Mouse (Mus musculus) MEL (cell line): Measurements from ENCODE around the gene Manba. TPM values are rescaled to one million over a fixed set of nuclear protein-coding genes. Genes with fewer than 3 reads are reported as not detected.

ENCODE experiments used
- DNase-seq: peaks from one replicate; pipeline ENCODE4 v3.0.0; 2011; ENCODE audit warnings: low read depth, low spot score
- H3K27ac ChIP-seq: 2 replicates; pipeline ENCODE4 v1.5.1; 2012; ENCODE audit warnings: low read depth, mild to moderate bottlenecking, control low read depth, low read length, moderate library complexity; ENCODE audit not compliant: control insufficient read depth
- H3K27me3 ChIP-seq, 2 experiments: fragments of 150-350 bp in 1 of 2; sonication (generic) in 1 of 2; 2 replicates each; pipeline ENCODE4 v1.6.1; 2012; ENCODE audit warnings: low read length in 2 of 2, mild to moderate bottlenecking in 2 of 2, improper control_type of control experiment in 1 of 2, moderate library complexity in 1 of 2; ENCODE audit not compliant: insufficient read depth in 2 of 2, control insufficient read depth in 1 of 2
- H3K36me3 ChIP-seq, 2 experiments: 2 replicates each; pipeline ENCODE4 v1.6.1; 2012 to 2014; ENCODE audit warnings: low read length in 2 of 2, improper control_type of control experiment in 1 of 2, inconsistent platforms in 1 of 2, mild to moderate bottlenecking in 1 of 2; ENCODE audit not compliant: insufficient read depth in 2 of 2, control insufficient read depth in 1 of 2
- H3K4me1 ChIP-seq, 2 experiments: fragments of 150-350 bp in 1 of 2; sonication (generic) in 1 of 2; 2 replicates each; pipeline ENCODE4 v1.6.1; 2012; ENCODE audit warnings: low read length in 2 of 2, improper control_type of control experiment in 1 of 2, mild to moderate bottlenecking in 1 of 2; ENCODE audit not compliant: insufficient read depth in 2 of 2, control insufficient read depth in 1 of 2
- H3K4me3 ChIP-seq, 2 experiments: fragments of 150-350 bp in 1 of 2; sonication (generic) in 1 of 2; 2 replicates each; pipeline ENCODE4 v1.5.1; 2012; ENCODE audit warnings: low read depth in 2 of 2, low read length in 2 of 2, mild to moderate bottlenecking in 2 of 2, moderate library complexity in 2 of 2, control low read depth in 1 of 2, improper control_type of control experiment in 1 of 2; ENCODE audit not compliant: control insufficient read depth in 1 of 2, insufficient read depth in 1 of 2
- H3K79me2 ChIP-seq: 2 replicates; pipeline ENCODE4 v1.6.1; 2012; ENCODE audit warnings: mild to moderate bottlenecking, low read length, moderate library complexity; ENCODE audit not compliant: control insufficient read depth, poor library complexity, insufficient read depth
- H3K9ac ChIP-seq: 2 replicates; pipeline ENCODE4 v1.6.1; 2012; ENCODE audit warnings: low read depth, mild to moderate bottlenecking, control low read depth, low read length, moderate library complexity; ENCODE audit not compliant: control insufficient read depth, poor library complexity, severe bottlenecking
- H3K9me3 ChIP-seq: fragments of 150-350 bp; sonication (generic); replicated peaks from 2 replicates; pipeline ENCODE4 v1.6.1; 2012; ENCODE audit warnings: mild to moderate bottlenecking, low read length, improper control_type of control experiment, moderate library complexity; ENCODE audit not compliant: insufficient read depth
- CHD1 ChIP-seq: IDR thresholded peaks from 2 replicates; pipeline ENCODE4 v1.6.1; 2012; ENCODE audit warnings: low read depth, mild to moderate bottlenecking, inconsistent platforms, low read length, improper control_type of control experiment
- CTCF ChIP-seq, 3 experiments: IDR thresholded peaks in 2 of 3; conservative IDR thresholded peaks in 1 of 3; 2 replicates each; pipeline ENCODE4 v1.5.1; 2011 to 2012; ENCODE audit warnings: low read length in 3 of 3, low read depth in 2 of 3, mild to moderate bottlenecking in 2 of 3, improper control_type of control experiment in 1 of 3, inconsistent platforms in 1 of 3, mixed read lengths in 1 of 3, moderate library complexity in 1 of 3; ENCODE audit not compliant: control insufficient read depth in 1 of 3, insufficient read depth in 1 of 3, poor library complexity in 1 of 3, severe bottlenecking in 1 of 3
- E2F4 ChIP-seq: IDR thresholded peaks from 2 replicates; pipeline ENCODE4 v1.6.1; 2011; ENCODE audit warnings: low read depth, low read length, improper control_type of control experiment, borderline replicate concordance
- EP300 ChIP-seq, 2 experiments: IDR thresholded peaks; 2 replicates each; pipeline ENCODE4 v1.6.1; 2011; ENCODE audit warnings: improper control_type of control experiment in 2 of 2, low read length in 2 of 2, low read depth in 1 of 2, mild to moderate bottlenecking in 1 of 2
- GATA1 ChIP-seq: IDR thresholded peaks from 2 replicates; pipeline ENCODE4 v1.6.1; 2011; ENCODE audit warnings: low read depth, low read length, improper control_type of control experiment
- HCFC1 ChIP-seq: IDR thresholded peaks from 2 replicates; pipeline ENCODE4 v1.6.1; 2012; ENCODE audit warnings: low read depth, mild to moderate bottlenecking, inconsistent platforms, low read length, improper control_type of control experiment, moderate library complexity
- JUND ChIP-seq: IDR thresholded peaks from 2 replicates; pipeline ENCODE4 v1.6.1; 2011; ENCODE audit warnings: low read depth, mild to moderate bottlenecking, improper control_type of control experiment, low read length
- MAX ChIP-seq: IDR thresholded peaks from 2 replicates; pipeline ENCODE4 v1.6.1; 2011; ENCODE audit warnings: low read length, improper control_type of control experiment
- MYB ChIP-seq: IDR thresholded peaks from 2 replicates; pipeline ENCODE4 v1.6.1; 2011; ENCODE audit warnings: mild to moderate bottlenecking, low read depth, low read length, improper control_type of control experiment
- MYC ChIP-seq: IDR thresholded peaks from 2 replicates; pipeline ENCODE4 v1.6.1; 2011; ENCODE audit warnings: low read depth, mild to moderate bottlenecking, low read length, improper control_type of control experiment, moderate library complexity
- NELFE ChIP-seq: IDR thresholded peaks from 2 replicates; pipeline ENCODE4 v1.6.1; 2011; ENCODE audit warnings: low read depth, low read length, improper control_type of control experiment
- NRF1 ChIP-seq: IDR thresholded peaks from 2 replicates; pipeline ENCODE4 v1.6.1; 2014; ENCODE audit warnings: low read depth, mild to moderate bottlenecking, inconsistent platforms, low read length, improper control_type of control experiment, moderate library complexity; ENCODE audit not compliant: poor library complexity, insufficient read depth, severe bottlenecking
- RAD21 ChIP-seq: IDR thresholded peaks from 2 replicates; pipeline ENCODE4 v1.6.1; 2011; ENCODE audit warnings: mild to moderate bottlenecking, low read depth, low read length, improper control_type of control experiment
- RCOR1 ChIP-seq: IDR thresholded peaks from 2 replicates; pipeline ENCODE4 v1.6.1; 2012; ENCODE audit warnings: low read depth, mild to moderate bottlenecking, inconsistent platforms, low read length, improper control_type of control experiment
- SIN3A ChIP-seq: IDR thresholded peaks from 2 replicates; pipeline ENCODE4 v1.6.1; 2012; ENCODE audit warnings: low read length, improper control_type of control experiment, inconsistent platforms
- SMC3 ChIP-seq: IDR thresholded peaks from 2 replicates; pipeline ENCODE4 v1.6.1; 2011; ENCODE audit warnings: low read depth, low read length, improper control_type of control experiment
- TAL1 ChIP-seq: IDR thresholded peaks from 2 replicates; pipeline ENCODE4 v1.6.1; 2012; ENCODE audit warnings: mild to moderate bottlenecking, inconsistent platforms, low read length, moderate library complexity, mixed read lengths
- TBP ChIP-seq: IDR thresholded peaks from 2 replicates; pipeline ENCODE4 v1.8.0; 2011; ENCODE audit warnings: low read depth, low read length, improper control_type of control experiment
- TCF12 ChIP-seq: IDR thresholded peaks from 2 replicates; pipeline ENCODE4 v1.6.1; 2014; ENCODE audit warnings: low read depth, mild to moderate bottlenecking, inconsistent platforms, low read length, improper control_type of control experiment, moderate library complexity
- UBTF ChIP-seq: IDR thresholded peaks from 2 replicates; pipeline ENCODE4 v1.6.1; 2012; ENCODE audit warnings: low read depth, mild to moderate bottlenecking, inconsistent platforms, low read length, improper control_type of control experiment, moderate library complexity, borderline replicate concordance; ENCODE audit not compliant: insufficient read depth
- USF1 ChIP-seq: IDR thresholded peaks from 2 replicates; pipeline ENCODE4 v1.6.1; 2014; ENCODE audit warnings: low read depth, mild to moderate bottlenecking, inconsistent platforms, low read length, improper control_type of control experiment, moderate library complexity
- USF2 ChIP-seq, 2 experiments: IDR thresholded peaks; 2 replicates each; pipeline ENCODE4 v1.6.1; 2011 to 2012; ENCODE audit warnings: improper control_type of control experiment in 2 of 2, low read length in 2 of 2, borderline replicate concordance in 1 of 2, inconsistent platforms in 1 of 2, low read depth in 1 of 2, mild to moderate bottlenecking in 1 of 2; ENCODE audit not compliant: insufficient read depth in 1 of 2
- ZC3H11A ChIP-seq: IDR thresholded peaks from 2 replicates; pipeline ENCODE4 v1.6.1; 2012; ENCODE audit warnings: low read depth, mild to moderate bottlenecking, inconsistent platforms, low read length, improper control_type of control experiment
- ZMIZ1 ChIP-seq: IDR thresholded peaks from 2 replicates; pipeline ENCODE4 v1.6.1; 2012; ENCODE audit warnings: low read depth, mild to moderate bottlenecking, inconsistent platforms, low read length, improper control_type of control experiment, moderate library complexity
- ZNF384 ChIP-seq: IDR thresholded peaks from 2 replicates; pipeline ENCODE4 v1.6.1; 2012; ENCODE audit warnings: low read depth, mild to moderate bottlenecking, inconsistent platforms, low read length, improper control_type of control experiment
- polyA plus RNA-seq, 2 experiments: library from polyadenylated mRNA; stranded (reverse) in 1 of 2; unstranded in 1 of 2; fragments of >175 nt in 1 of 2; fragments of >200 nt in 1 of 2; gene quantifications; 2 replicates each; pipeline versions ENCODE4 v1.2.1 to v1.2.4; 2012; ENCODE audit warnings: low replicate concordance in 2 of 2, low read depth in 1 of 2; ENCODE audit not compliant: insufficient read length in 2 of 2, insufficient read depth in 1 of 2, missing spikeins in 1 of 2
- total RNA-seq: library from RNA; depleted of rRNA; stranded (reverse); fragments of 300-350 nt; gene quantifications from 2 replicates; pipeline ENCODE4 v1.2.3, GENCODE M21; 2012

The Manba gene
- total and polyA plus RNA-seq, 3 experiments, result 8.1 to 10.6 TPM; not detected in 1

DNA sequence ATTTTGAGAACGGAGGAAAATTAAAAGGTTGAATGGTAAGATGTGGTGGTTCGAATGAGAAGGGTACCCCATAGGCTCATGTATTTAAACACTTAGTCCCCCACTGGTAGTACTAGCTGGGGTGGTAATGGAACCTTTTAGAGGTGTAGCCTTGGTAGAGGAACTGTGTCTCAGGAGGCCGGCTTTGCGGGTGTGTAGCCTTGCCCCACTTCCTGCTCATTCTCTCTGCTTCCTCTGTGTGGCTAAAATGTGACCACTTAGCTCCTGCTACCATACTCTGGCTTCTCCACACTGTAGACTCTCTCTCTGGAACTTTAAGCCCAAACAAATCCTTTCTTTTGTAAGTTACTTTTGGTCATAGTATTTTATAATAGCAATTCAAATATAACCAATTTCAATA is 79.9 kb downstream of the Manba start:
- Histone ChIP-seq H3K4me3 (no peak overlapping the region), H3K27me3 (no peaks in the 10 kb centered on the region), H3K4me1 (peaks cover 9 to 10% of the 10 kb centered on the region in 2 experiments), H3K9ac (no peak overlapping the region), H3K9me3 (no peaks in the 10 kb centered on the region)
- TF ChIP-seq TCF12, result no peak
- no peak for TF ChIP-seq ZNF384
- TF ChIP-seq TAL1, result no peak
- TF ChIP-seq HCFC1, result no peak
- TF ChIP-seq ZMIZ1, result no peak
- TF ChIP-seq CHD1, result no peak
- TF ChIP-seq RAD21, result no peak
- no peak for TF ChIP-seq TBP
- no peak for TF ChIP-seq JUND
- TF ChIP-seq GATA1, result no peak
- TF ChIP-seq ZC3H11A, result no peak
- TF ChIP-seq NELFE, result no peak
- no peak for TF ChIP-seq CTCF (IDR thresholded peaks at IDR 0.05 in 2 of 3, conservative IDR thresholded peaks at IDR 0.05 in 1 of 3; ENCODE audit: control insufficient read depth in 1 of 3, insufficient read depth in 1 of 3, low read depth in 2 of 3, low read length in 3 of 3, poor library complexity in 1 of 3, severe bottlenecking in 1 of 3)
- TF ChIP-seq USF2 (IDR thresholded peaks at IDR 0.05; ENCODE audit: borderline replicate concordance in 1 of 2, insufficient read depth in 1 of 2, low read depth in 1 of 2, low read length in 2 of 2), result no peak
- TF ChIP-seq SIN3A, result no peak
- TF ChIP-seq MYB, result no peak
- TF ChIP-seq SMC3, result no peak
- TF ChIP-seq E2F4, result no peak
- no peak for TF ChIP-seq USF1
- TF ChIP-seq, all 39 proteins: peak for 0
- Histone ChIP-seq H3K79me2 (no peaks in the 10 kb centered on the region), H3K27ac (no peak overlapping the region), H3K36me3 (peaks cover 0 to 3% of the 10 kb centered on the region in 2 experiments; a peak in 2 of 4 replicates)
- peak; percentile 19 for DNase-seq

DNA sequence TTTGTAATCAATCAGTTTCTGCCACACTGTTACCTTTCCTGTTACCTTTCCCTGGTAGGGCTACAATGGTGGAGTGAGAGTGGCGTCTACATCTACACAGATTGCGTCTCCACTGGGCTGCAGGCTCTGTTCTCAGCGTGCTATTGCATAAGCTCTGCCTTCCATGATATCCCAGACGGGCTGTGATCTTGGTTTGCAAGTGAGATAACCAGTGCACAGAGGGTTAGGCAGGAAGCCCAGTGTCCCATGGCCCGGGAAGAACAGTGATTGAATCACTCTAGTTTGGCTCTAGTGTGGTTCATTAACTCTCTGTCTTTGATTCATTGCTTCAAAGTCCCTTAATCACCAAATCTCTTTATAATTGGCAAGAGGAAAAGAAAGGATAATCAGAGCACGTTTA is 82.5 kb downstream of the Manba start:
- H3K27me3 ChIP-seq, result no peaks in the 10 kb centered on the region
- no peak overlapping the region for H3K4me3 ChIP-seq
- no peak for TF ChIP-seq TCF12
- TF ChIP-seq JUND, result no peak
- no peak for TF ChIP-seq RCOR1
- TF ChIP-seq ZMIZ1, result no peak
- no peak for TF ChIP-seq EP300 (IDR thresholded peaks at IDR 0.05; ENCODE audit: low read depth in 1 of 2, low read length in 2 of 2)
- no peak for TF ChIP-seq USF1
- TF ChIP-seq UBTF, result no peak
- no peak for TF ChIP-seq NRF1
- no peak for TF ChIP-seq MAX
- no peak for TF ChIP-seq HCFC1
- TF ChIP-seq E2F4, result no peak
- no peak for TF ChIP-seq MYC
- TF ChIP-seq, all 39 proteins: peak for 0
- Histone ChIP-seq H3K36me3 (peaks cover 0 to 3% of the 10 kb centered on the region in 2 experiments; a peak in 2 of 4 replicates), H3K27ac (no peak overlapping the region), H3K79me2 (no peaks in the 10 kb centered on the region), H3K9me3 (no peaks in the 10 kb centered on the region), H3K9ac (no peak overlapping the region), H3K4me1 (peaks cover 9 to 10% of the 10 kb centered on the region in 2 experiments)
- no peak for DNase-seq
